In genomic region chr3:60568801-60569568, GRCm38 (mm10) we compare ENCODE assay signal across 11 mouse cellular contexts.
DNase-seq lines count a peak whose midpoint lies in the region; ATAC-seq and TF ChIP-seq lines count a peak whose summit lies in the region.
"Had no signal": no experiment of that assay in that cellular context is flagged by ENCODE, and none has a peak within 500 bp of the region (broad histone marks: within the 10 kb centered on the region; RNA-seq: fewer than 3 reads in every experiment).

No protein-coding gene starts in this region.

- H3K4me1 ChIP-seq in heart, embryonic 13.5 days, result peaks cover 69% of the 10 kb centered on the region
- peaks cover 91% of the 10 kb centered on the region for H3K4me1 ChIP-seq in megakaryocyte, embryonic 14.5 days
- peaks cover 17% of the 10 kb centered on the region for H3K4me1 ChIP-seq in cortical plate, adult 2 months (ENCODE audit: control insufficient read depth, insufficient read depth, low read length)

- H3K4me2 ChIP-seq in heart, embryonic 13.5 days, result no peak overlapping the region

- H3K27me3 ChIP-seq in heart, embryonic 13.5 days (replicated peaks), result no peaks in the 10 kb centered on the region
- no peaks in the 10 kb centered on the region for H3K27me3 ChIP-seq in megakaryocyte, embryonic 14.5 days (replicated peaks)

- DNase-seq in heart, postnatal 4 days, result no peak
- peak; percentile 13 for DNase-seq in retina, embryonic 14.5 days (ENCODE audit: low spot score)
- DNase-seq in adrenal gland, postnatal 14 days, result no peak
- DNase-seq in frontal cortex, postnatal 10 days (ENCODE audit: low spot score in 2 of 2), result no peak
- DNase-seq: gastrocnemius, postnatal 36 days; thymus, postnatal 25 days had no signal

- no peak overlapping the region for H3K4me3 ChIP-seq in heart, embryonic 13.5 days
- peak overlapping the region; percentile 76 for H3K4me3 ChIP-seq in megakaryocyte, embryonic 14.5 days (replicated peaks)
- H3K4me3 ChIP-seq in cortical plate, adult 2 months (ENCODE audit: insufficient read depth, low read length), result no peak overlapping the region

- H3K27ac ChIP-seq in heart, embryonic 13.5 days (replicated peaks), result peak overlapping the region; percentile 53
- H3K27ac ChIP-seq in cortical plate, adult 2 months (ENCODE audit: insufficient read depth, low read length), result 0 out of 2 replicates have a peak overlapping the region, but pooled peaks have one; percentile 4

- no peak for ATAC-seq in heart, embryonic 13.5 days (ENCODE audit: extremely low read depth, insufficient number of reproducible peaks, low FRiP score, low TSS enrichment)
- ATAC-seq in megakaryocyte, adult 5-6 weeks (ENCODE audit: poor library complexity, severe bottlenecking), result no peak
- ATAC-seq: activated CD4-positive, CD25-positive, alpha-beta regulatory T cell, adult 4 months had no signal

- H3K36me3 ChIP-seq in heart, embryonic 13.5 days, result no peaks in the 10 kb centered on the region
- H3K36me3 ChIP-seq in megakaryocyte, embryonic 14.5 days (replicated peaks; ENCODE audit: low read length), result peaks cover 68% of the 10 kb centered on the region

- TF ChIP-seq POLR2A in cortical plate, adult 2 months (IDR thresholded peaks at IDR 0.05; ENCODE audit: extremely low read depth, insufficient read depth, low read length), result no peak

- WGBS in heart, embryonic 13.5 days, result 39% methylated on average over 6 of the region's 6 CpGs

- no peak overlapping the region for H3K9ac ChIP-seq in heart, embryonic 13.5 days

- TF ChIP-seq CTCF in cortical plate, adult 2 months (IDR thresholded peaks at IDR 0.05; ENCODE audit: extremely low read depth, insufficient read depth, low read length), result no peak

- no peaks in the 10 kb centered on the region for H3K9me3 ChIP-seq in heart, embryonic 13.5 days
- H3K9me3 ChIP-seq in megakaryocyte, embryonic 14.5 days, result no peaks in the 10 kb centered on the region
